Mouse (Mus musculus): Measurements from ENCODE around the gene Gstm5.

GRCm38 (mm10) chr3:107929731-107930130, 34.1 kb downstream of the Gstm5 start:
- TF ChIP-seq EP300 (IDR thresholded peaks at IDR 0.05; ENCODE audit: low read depth): no peak
- no peak for TF ChIP-seq CTCF (IDR thresholded peaks at IDR 0.05; ENCODE audit: low read depth)

All from liver, embryonic 14.5 days (tissue).